Mouse (Mus musculus) naive thymus-derived CD4-positive, alpha-beta T cell, adult 2 months (primary cell): ENCODE data around the gene Cdon.

ENCODE experiments used
- DNase-seq: peaks from one replicate; pipeline ENCODE4 v3.0.0-alpha.2; 2011; ENCODE audit warnings: low read depth

The Cdon gene

GRCm38 (mm10) chr9:35541024-35541423, 120.1 kb downstream of the Cdon start:
- no peak for DNase-seq

GRCm38 (mm10) chr9:35541488-35541887, 120.6 kb downstream of the Cdon start:
- peak; percentile 86 for DNase-seq

- no peak for DNase-seq
Observed at GRCm38 (mm10) chr9:35541941-35542340, 121.0 kb downstream of the Cdon start.

- no peak for DNase-seq
Observed at GRCm38 (mm10) chr9:35543099-35543860, 122.4 kb downstream of the Cdon start.

- no peak for DNase-seq
Observed at GRCm38 (mm10) chr9:35544666-35545065, 123.7 kb downstream of the Cdon start.

- no peak for DNase-seq
Observed at GRCm38 (mm10) chr9:35545704-35546103, 124.8 kb downstream of the Cdon start.

GRCm38 (mm10) chr9:35546745-35547144, 125.8 kb downstream of the Cdon start:
- DNase-seq: no peak

- no peak for DNase-seq
Observed at GRCm38 (mm10) chr9:35548455-35548854, 127.5 kb downstream of the Cdon start.

GRCm38 (mm10) chr9:35556494-35557102, 135.7 kb downstream of the Cdon start:
- DNase-seq: no peak
